Mouse (Mus musculus) stomach, postnatal 0 days (tissue): Measurements from ENCODE around the gene Med13l.

Experiments used
- CTCF ChIP-seq: IDR thresholded peaks from 2 replicates; pipeline ENCODE4 v1.5.1; 2016; ENCODE audit warnings: antibody characterized with exemption, low read depth, mild to moderate bottlenecking, moderate library complexity
- EP300 ChIP-seq: optimal IDR thresholded peaks from 2 replicates; pipeline ENCODE3; 2016; ENCODE audit warnings: antibody characterized with exemption

- TF ChIP-seq CTCF (no peak), EP300 (no peak)
Observed at GRCm38 (mm10) chr5:118606636-118607035, 46.2 kb downstream of the Med13l start.
